Mouse (Mus musculus): ENCODE measurements around the gene Olfr1404. TPM values are rescaled to one million over a fixed set of nuclear protein-coding genes. Genes with fewer than 3 reads are reported as not detected.
A peak's percentile ranks its signal among the peaks of the same experiment; 100 is the strongest.

Olfr1404 gene
- total and polyA plus RNA-seq, 3 experiments = not detected

DNA sequence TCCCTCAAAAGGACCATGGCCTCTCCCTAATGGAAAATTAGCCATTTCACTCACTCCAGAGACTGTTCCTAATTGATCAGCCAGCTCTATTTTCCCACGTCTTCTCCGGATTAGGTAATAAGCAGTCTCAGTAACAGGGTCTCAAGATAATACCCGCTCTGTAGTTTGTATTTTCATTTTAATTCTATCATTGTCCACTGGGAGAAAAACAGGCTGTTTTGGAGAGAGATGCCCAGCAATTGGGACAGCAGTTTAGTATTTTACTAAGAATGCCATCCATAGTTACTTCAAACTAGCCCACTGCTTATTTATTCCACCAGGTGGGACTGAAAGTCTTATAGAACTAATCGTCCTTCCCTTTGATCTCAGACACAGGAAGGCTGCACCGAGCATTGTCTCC lies 14.7 kb upstream of the Olfr1404 start, which contains the start of gene Olfr218:
Olfr218 (plus strand) TSS at position 301 of the 400 bp plus-strand sequence.
- DNase-seq (ENCODE audit: low read depth, low spot score) = no peak
- Histone ChIP-seq H3K27ac (ENCODE audit: control insufficient read depth, low read depth, low read length) (no peak within 1 kb of the TSS), H3K9me3 (replicated peaks; ENCODE audit: insufficient read depth, low read length) (no peaks in the 10 kb centered on the region), H3K4me3 (ENCODE audit: control insufficient read depth in 1 of 2, insufficient read depth in 1 of 2, low read depth in 2 of 2, low read length in 2 of 2) (no peak within 1 kb of the TSS), H3K9ac (ENCODE audit: control insufficient read depth, low read depth, low read length, poor library complexity, severe bottlenecking) (no peak within 1 kb of the TSS), H3K79me2 (ENCODE audit: control insufficient read depth, insufficient read depth, low read length, poor library complexity) (no peaks in the 10 kb centered on the region), H3K4me1 (ENCODE audit: control insufficient read depth in 1 of 2, insufficient read depth in 2 of 2, low read length in 2 of 2) (peaks cover 0 to 5% of the 10 kb centered on the region in 2 experiments; a peak in 3 of 4 replicates), H3K27me3 (ENCODE audit: control insufficient read depth in 1 of 2, insufficient read depth in 2 of 2, low read length in 2 of 2) (no peaks in the 10 kb centered on the region), H3K36me3 (ENCODE audit: control insufficient read depth in 1 of 2, insufficient read depth in 2 of 2, low read length in 2 of 2) (peaks cover 0 to 4% of the 10 kb centered on the region in 2 experiments; a peak in 2 of 4 replicates)
- no peak for TF ChIP-seq TBP (IDR thresholded peaks at IDR 0.05; ENCODE audit: low read depth, low read length)
- TF ChIP-seq ZKSCAN1 (IDR thresholded peaks at IDR 0.05; ENCODE audit: low read depth, low read length) = no peak

DNA sequence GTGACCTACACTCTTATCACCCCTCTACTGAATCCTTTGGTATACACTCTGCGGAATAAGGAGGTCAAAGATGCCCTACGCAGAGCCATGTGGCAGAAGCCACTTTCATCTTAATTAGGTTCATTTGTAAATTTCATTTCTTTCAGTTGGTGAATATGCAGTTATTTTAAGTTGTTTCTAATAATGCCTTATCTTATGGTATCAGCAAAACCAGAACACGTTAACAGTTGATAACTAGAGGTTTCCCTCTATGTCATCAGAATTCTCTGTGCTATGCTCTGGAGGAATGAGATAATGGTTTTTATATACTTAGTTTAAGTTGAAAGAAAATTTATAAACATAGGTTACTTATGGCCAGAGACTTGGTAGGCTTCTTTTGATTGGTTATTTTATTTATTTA lies 4.3 kb downstream of the Olfr1404 start:
- Histone ChIP-seq H3K4me3 (ENCODE audit: control insufficient read depth in 1 of 2, insufficient read depth in 1 of 2, low read depth in 2 of 2, low read length in 2 of 2) (no peak overlapping the region; a peak in 1 of 4 replicates), H3K27ac (ENCODE audit: control insufficient read depth, low read depth, low read length) (peak overlapping the region; percentile 96), H3K4me1 (ENCODE audit: control insufficient read depth in 1 of 2, insufficient read depth in 2 of 2, low read length in 2 of 2) (peaks cover 20 to 42% of the 10 kb centered on the region in 2 experiments), H3K36me3 (ENCODE audit: control insufficient read depth in 1 of 2, insufficient read depth in 2 of 2, low read length in 2 of 2) (peaks cover 0 to 37% of the 10 kb centered on the region in 2 experiments; a peak in 3 of 4 replicates), H3K9ac (ENCODE audit: control insufficient read depth, low read depth, low read length, poor library complexity, severe bottlenecking) (peak overlapping the region; percentile 23; the same call in 1 of the 2 replicates), H3K79me2 (ENCODE audit: control insufficient read depth, insufficient read depth, low read length, poor library complexity) (no peaks in the 10 kb centered on the region), H3K27me3 (ENCODE audit: control insufficient read depth in 1 of 2, insufficient read depth in 2 of 2, low read length in 2 of 2) (no peaks in the 10 kb centered on the region), H3K9me3 (replicated peaks; ENCODE audit: insufficient read depth, low read length) (no peaks in the 10 kb centered on the region)
- peak; percentile 78 for DNase-seq (ENCODE audit: low read depth, low spot score)
- TF ChIP-seq MAFK (IDR thresholded peaks at IDR 0.05; ENCODE audit: borderline replicate concordance, low read depth, low read length) = peak; percentile 90
- peak; percentile 99 for TF ChIP-seq ETS1 (IDR thresholded peaks at IDR 0.05; ENCODE audit: low read depth, low read length)
- TF ChIP-seq MXI1 (IDR thresholded peaks at IDR 0.05; ENCODE audit: low read depth, low read length) = peak; percentile 38; the same call in 1 of the 2 replicates
- TF ChIP-seq ZKSCAN1 (IDR thresholded peaks at IDR 0.05; ENCODE audit: low read depth, low read length) = no peak
- no peak for TF ChIP-seq USF2 (IDR thresholded peaks at IDR 0.05; ENCODE audit: borderline replicate concordance in 1 of 2, insufficient read depth in 1 of 2, low read depth in 1 of 2, low read length in 2 of 2)
- peak; percentile 98 for TF ChIP-seq GATA1 (IDR thresholded peaks at IDR 0.05; ENCODE audit: low read depth, low read length)
- TF ChIP-seq USF1 (IDR thresholded peaks at IDR 0.05; ENCODE audit: low read depth, low read length) = peak; percentile 19; the same call in 1 of the 2 replicates
- no peak for TF ChIP-seq ZMIZ1 (IDR thresholded peaks at IDR 0.05; ENCODE audit: low read depth, low read length)
- TF ChIP-seq CTCF (IDR thresholded peaks at IDR 0.05 in 2 of 3, conservative IDR thresholded peaks at IDR 0.05 in 1 of 3; ENCODE audit: control insufficient read depth in 1 of 3, insufficient read depth in 1 of 3, low read depth in 2 of 3, low read length in 3 of 3, poor library complexity in 1 of 3, severe bottlenecking in 1 of 3) = no peak
- TF ChIP-seq MYC (IDR thresholded peaks at IDR 0.05; ENCODE audit: low read depth, low read length) = peak; percentile 57; the same call in 1 of the 2 replicates
- peak; percentile 47; the same call in 1 of the 2 replicates for TF ChIP-seq POLR2AphosphoS2 (IDR thresholded peaks at IDR 0.05; ENCODE audit: low read length)
- TF ChIP-seq NRF1 (IDR thresholded peaks at IDR 0.05; ENCODE audit: insufficient read depth, low read depth, low read length, poor library complexity, severe bottlenecking) = no peak
- TF ChIP-seq ZNF384 (IDR thresholded peaks at IDR 0.05; ENCODE audit: low read depth, low read length) = peak; percentile 50
- TF ChIP-seq MAX (IDR thresholded peaks at IDR 0.05; ENCODE audit: low read length) = 0 out of 2 replicates have a peak, but pooled peaks have one; percentile 43
- TF ChIP-seq MEF2A (IDR thresholded peaks at IDR 0.05; ENCODE audit: extremely low read depth, insufficient replicate concordance, low read depth, low read length, poor library complexity, severe bottlenecking) = peak; percentile 98
- no peak for TF ChIP-seq TBP (IDR thresholded peaks at IDR 0.05; ENCODE audit: low read depth, low read length)
- TF ChIP-seq HCFC1 (IDR thresholded peaks at IDR 0.05; ENCODE audit: low read depth, low read length) = 0 out of 2 replicates have a peak, but pooled peaks have one; percentile 57
- TF ChIP-seq NELFE (IDR thresholded peaks at IDR 0.05; ENCODE audit: low read depth, low read length) = no peak
- peak; percentile 99 for TF ChIP-seq TCF12 (IDR thresholded peaks at IDR 0.05; ENCODE audit: low read depth, low read length)
- peak; percentile 82 for TF ChIP-seq GABPA (IDR thresholded peaks at IDR 0.05; ENCODE audit: low read depth, low read length)
- TF ChIP-seq POLR2AphosphoS5 (IDR thresholded peaks at IDR 0.05; ENCODE audit: borderline replicate concordance, low read depth, low read length) = no peak
- peak; percentile 96 for TF ChIP-seq MYB (IDR thresholded peaks at IDR 0.05; ENCODE audit: low read depth, low read length)
- peak; percentile 43 for TF ChIP-seq TAL1 (IDR thresholded peaks at IDR 0.05; ENCODE audit: low read length)
- no peak for TF ChIP-seq ELF1 (IDR thresholded peaks at IDR 0.05; ENCODE audit: low read depth, low read length)
- TF ChIP-seq RCOR1 (IDR thresholded peaks at IDR 0.05; ENCODE audit: low read depth, low read length) = peak; percentile 93
- no peak for TF ChIP-seq ZC3H11A (IDR thresholded peaks at IDR 0.05; ENCODE audit: low read depth, low read length)
- TF ChIP-seq CHD2 (IDR thresholded peaks at IDR 0.05; ENCODE audit: low read length) = no peak; the same call in 1 of the 2 replicates
- TF ChIP-seq SIN3A (IDR thresholded peaks at IDR 0.05; ENCODE audit: low read length) = peak; percentile 93
- no peak for TF ChIP-seq POLR2A (IDR thresholded peaks at IDR 0.05; ENCODE audit: control insufficient read depth in 1 of 2, insufficient read depth in 1 of 2, low read depth in 1 of 2, low read length in 2 of 2, poor library complexity in 1 of 2)
- TF ChIP-seq JUND (IDR thresholded peaks at IDR 0.05; ENCODE audit: low read depth, low read length) = no peak
- TF ChIP-seq SMC3 (IDR thresholded peaks at IDR 0.05; ENCODE audit: low read depth, low read length) = no peak
